Mouse (Mus musculus): ENCODE data around the gene Oasl2. TPM values are rescaled to one million over a fixed set of nuclear protein-coding genes. Genes with fewer than 3 reads are reported as not detected.
A peak's percentile ranks its signal among the peaks of the same experiment; 100 is the strongest.

Gene Oasl2
- polyA plus RNA-seq, 1 experiment from 2014 or later, result 7.3 TPM

DNA sequence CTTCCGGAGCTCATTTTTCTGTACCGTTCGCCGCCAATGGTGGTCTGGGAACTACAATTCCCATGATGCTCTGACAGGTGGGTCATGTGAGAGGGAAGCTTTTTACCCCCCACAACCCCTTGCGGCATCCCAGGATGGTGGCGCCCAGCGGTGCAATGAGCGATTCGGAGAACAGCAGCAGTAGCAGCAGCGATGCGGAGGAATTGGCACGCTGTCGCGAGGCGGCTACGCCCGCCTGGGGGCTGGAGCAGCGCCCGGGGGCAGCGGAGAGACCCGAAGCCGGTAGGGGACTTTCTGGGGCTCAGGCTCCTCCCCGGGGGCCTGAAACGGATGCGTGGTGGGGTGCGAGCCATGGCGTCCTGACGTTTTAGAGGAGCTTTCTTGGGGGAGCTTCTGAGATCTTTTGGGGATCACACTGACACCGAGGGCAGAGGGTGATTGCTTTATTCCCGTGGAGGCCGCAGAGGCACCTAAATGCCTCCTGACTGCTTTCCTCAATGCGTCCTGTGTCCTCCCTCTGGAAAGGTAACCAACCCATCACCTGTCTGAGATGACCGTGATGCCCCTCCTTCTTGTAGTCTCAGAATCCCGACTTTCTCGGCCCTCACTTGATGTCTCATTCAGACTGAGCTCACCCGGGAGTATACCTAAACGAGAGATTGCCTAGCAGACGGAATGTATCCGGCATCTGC is 45.5 kb downstream of the Oasl2 start, which contains the start of gene 2210016L21Rik:
Gene 2210016L21Rik, plus strand, starts transcription at position 85 of the 692 bp plus-strand sequence.
- peak within 1 kb of the TSS; percentile 94 for H3K4me3 ChIP-seq
- H3K27me3 ChIP-seq, result no peaks in the 10 kb centered on the region
- peaks cover 16% of the 10 kb centered on the region for H3K36me3 ChIP-seq
- peak within 1 kb of the TSS; percentile 96 for H3K9ac ChIP-seq
- 2% methylated on average over 39 of the region's 39 CpGs for WGBS
- peak within 1 kb of the TSS; percentile 88 for H3K4me2 ChIP-seq
- H3K9me3 ChIP-seq (replicated peaks), result no peaks in the 10 kb centered on the region
- peak; percentile 92 for ATAC-seq (replicated peaks; ENCODE audit: insufficient number of reproducible peaks, insufficient read depth, low FRiP score, low read depth)
- peaks cover 6% of the 10 kb centered on the region for H3K4me1 ChIP-seq (replicated peaks)
- peak within 1 kb of the TSS; percentile 86 for H3K27ac ChIP-seq

DNA sequence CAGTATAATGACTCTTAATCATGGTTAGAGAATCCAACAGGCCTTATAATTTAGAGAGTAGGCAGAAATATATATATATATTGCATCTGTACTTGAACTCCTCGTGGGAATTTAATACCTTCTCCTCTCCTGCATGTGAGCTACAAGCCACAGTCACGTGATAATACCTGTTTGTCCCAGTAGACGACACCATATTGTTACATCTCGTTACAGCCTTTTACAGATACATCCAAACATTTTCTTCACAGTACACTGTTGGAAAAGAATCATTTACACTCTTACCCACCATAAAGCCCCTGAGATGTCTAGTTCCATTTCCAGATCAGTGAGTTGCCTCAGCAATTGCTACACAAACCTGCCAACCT is 46.0 kb downstream of the Oasl2 start:
- peak overlapping the region; percentile 88 for H3K4me2 ChIP-seq
- no peaks in the 10 kb centered on the region for H3K27me3 ChIP-seq
- H3K4me3 ChIP-seq, result peak overlapping the region; percentile 94
- no peak overlapping the region for H3K27ac ChIP-seq
- no peak for ATAC-seq (replicated peaks; ENCODE audit: insufficient number of reproducible peaks, insufficient read depth, low FRiP score, low read depth)
- peak overlapping the region; percentile 96 for H3K9ac ChIP-seq
- H3K36me3 ChIP-seq, result peaks cover 22% of the 10 kb centered on the region
- H3K9me3 ChIP-seq (replicated peaks), result no peaks in the 10 kb centered on the region
- 51% methylated on average over 4 of the region's 4 CpGs for WGBS
- peaks cover 6% of the 10 kb centered on the region for H3K4me1 ChIP-seq (replicated peaks)

DNA sequence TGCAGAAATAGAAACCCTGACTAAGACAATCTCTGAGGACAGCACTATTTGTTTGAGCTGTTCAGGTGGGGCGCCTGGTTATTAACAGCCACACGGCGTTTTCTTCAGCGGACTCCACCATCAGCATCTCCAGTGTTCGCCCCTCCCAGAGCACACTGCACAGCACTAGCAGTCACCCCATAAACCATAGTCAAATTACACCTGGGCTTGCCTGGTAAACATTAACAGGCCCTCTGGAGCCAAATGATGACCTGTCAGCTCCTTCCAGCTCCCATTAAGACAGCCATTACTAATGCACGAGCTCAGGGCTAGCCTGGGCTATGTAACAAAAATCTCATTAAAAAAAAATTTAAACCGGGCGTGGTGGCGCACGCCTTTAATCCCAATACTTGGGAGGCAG is 48.3 kb downstream of the Oasl2 start:
- ATAC-seq (replicated peaks; ENCODE audit: insufficient number of reproducible peaks, insufficient read depth, low FRiP score, low read depth), result no peak
- Histone ChIP-seq H3K4me3 (no peak overlapping the region), H3K9ac (no peak overlapping the region), H3K27me3 (no peaks in the 10 kb centered on the region), H3K4me1 (replicated peaks) (peaks cover 18% of the 10 kb centered on the region), H3K27ac (no peak overlapping the region), H3K9me3 (replicated peaks) (no peaks in the 10 kb centered on the region), H3K4me2 (no peak overlapping the region), H3K36me3 (peaks cover 30% of the 10 kb centered on the region)
- 92% methylated on average over 10 of the region's 10 CpGs for WGBS

DNA sequence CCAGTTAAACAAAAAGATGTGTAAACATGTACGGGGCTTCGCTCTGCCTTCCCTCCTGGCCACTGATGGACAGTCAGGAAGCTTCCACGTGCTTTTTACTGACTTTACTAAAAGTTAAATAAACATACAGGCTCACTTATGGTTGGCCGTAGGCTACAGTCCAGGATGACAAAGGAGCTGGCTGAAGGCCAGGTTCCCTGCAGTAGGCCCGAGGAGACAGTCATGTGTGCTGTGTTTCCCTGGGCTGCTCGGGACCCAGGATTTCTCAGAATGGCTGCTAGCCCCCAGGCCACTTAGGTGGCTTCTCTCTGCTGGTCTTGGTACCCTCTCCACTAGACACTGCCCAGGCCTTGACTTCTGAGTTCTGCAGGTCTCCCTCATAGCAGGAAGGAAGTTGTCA is 52.2 kb downstream of the Oasl2 start:
- peak; percentile 28; the same call in 1 of the 2 replicates for ATAC-seq (replicated peaks; ENCODE audit: insufficient number of reproducible peaks, insufficient read depth, low FRiP score, low read depth)
- peaks cover 11% of the 10 kb centered on the region for H3K4me1 ChIP-seq (replicated peaks)
- no peak overlapping the region for H3K9ac ChIP-seq
- H3K27me3 ChIP-seq, result no peaks in the 10 kb centered on the region
- H3K4me3 ChIP-seq, result no peak overlapping the region
- WGBS, result 32% methylated on average over 6 of the region's 6 CpGs
- H3K4me2 ChIP-seq, result no peak overlapping the region
- peaks cover 30% of the 10 kb centered on the region for H3K36me3 ChIP-seq
- H3K27ac ChIP-seq, result no peak overlapping the region
- H3K9me3 ChIP-seq (replicated peaks), result no peaks in the 10 kb centered on the region

DNA sequence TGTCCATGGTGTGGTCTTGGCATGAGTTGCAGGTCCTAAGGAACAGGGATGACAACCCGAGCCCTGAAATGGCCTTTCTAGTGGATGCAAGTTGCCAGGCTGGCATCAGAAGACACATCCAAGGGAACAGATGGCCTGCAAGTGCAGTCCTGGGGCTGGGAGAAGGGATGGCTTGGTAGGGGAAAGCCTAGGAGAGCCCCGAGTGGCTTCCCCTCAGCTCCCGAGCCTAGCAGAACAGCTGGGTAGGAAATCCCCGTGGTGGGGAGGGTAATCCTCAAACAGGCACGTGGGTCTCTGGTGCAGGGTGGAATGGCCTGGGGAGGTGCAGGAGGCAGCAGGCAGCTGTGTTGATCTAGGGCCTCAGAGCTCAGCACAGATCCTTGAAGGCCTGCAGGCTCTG is 52.6 kb downstream of the Oasl2 start:
- H3K4me2 ChIP-seq, result no peak overlapping the region
- no peak overlapping the region for H3K4me3 ChIP-seq
- no peak overlapping the region for H3K9ac ChIP-seq
- no peak overlapping the region for H3K27ac ChIP-seq
- H3K27me3 ChIP-seq, result no peaks in the 10 kb centered on the region
- no peaks in the 10 kb centered on the region for H3K9me3 ChIP-seq (replicated peaks)
- H3K4me1 ChIP-seq (replicated peaks), result peaks cover 11% of the 10 kb centered on the region
- ATAC-seq (replicated peaks; ENCODE audit: insufficient number of reproducible peaks, insufficient read depth, low FRiP score, low read depth), result no peak; the same call in 1 of the 2 replicates
- WGBS, result 57% methylated on average over 5 of the region's 5 CpGs
- peaks cover 30% of the 10 kb centered on the region for H3K36me3 ChIP-seq

DNA sequence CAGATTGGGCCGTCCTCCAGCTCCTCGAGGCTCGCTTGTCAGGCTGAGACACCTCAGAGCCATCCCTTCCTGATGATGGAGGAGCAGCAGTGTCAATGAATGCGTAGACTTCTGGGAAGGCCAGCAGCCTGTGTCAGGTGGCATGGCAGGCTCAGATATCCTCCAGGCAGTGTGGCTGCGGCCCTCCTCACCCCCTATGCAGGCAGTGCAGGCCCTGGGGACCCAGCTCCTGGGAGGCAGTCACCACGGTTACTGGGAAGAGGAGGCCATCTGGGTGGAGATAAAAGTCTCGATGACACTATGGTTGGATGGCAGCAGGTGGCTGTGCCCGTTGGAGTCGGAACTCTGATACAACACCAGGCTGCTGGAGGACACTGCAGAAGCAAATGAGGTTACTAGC is 53.1 kb downstream of the Oasl2 start:
- 83% methylated on average over 9 of the region's 9 CpGs for WGBS
- peaks cover 30% of the 10 kb centered on the region for H3K36me3 ChIP-seq
- ATAC-seq (replicated peaks; ENCODE audit: insufficient number of reproducible peaks, insufficient read depth, low FRiP score, low read depth), result no peak; the same call in 1 of the 2 replicates

DNA sequence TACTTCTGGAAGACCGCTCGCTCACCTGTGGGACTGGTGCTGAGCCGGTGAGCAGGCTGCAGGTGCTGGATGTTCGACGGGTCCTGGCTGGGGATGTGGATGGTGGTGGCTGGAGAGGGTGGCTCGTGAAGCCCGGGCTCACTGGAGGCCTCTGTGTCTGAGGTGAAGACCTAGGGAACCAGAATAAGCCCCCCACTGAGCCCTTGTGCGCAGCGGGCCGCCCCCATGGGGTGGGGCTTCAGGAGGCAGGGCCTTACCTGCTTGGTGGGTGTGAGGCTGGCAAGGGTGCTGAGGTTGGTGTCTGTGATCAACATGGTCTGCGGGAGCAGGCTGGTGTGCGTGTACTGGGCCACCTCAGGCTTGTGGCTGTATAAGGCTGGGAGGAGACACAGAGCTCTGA is 53.9 kb downstream of the Oasl2 start:
- H3K4me2 ChIP-seq, result no peak overlapping the region
- no peak overlapping the region for H3K9ac ChIP-seq
- H3K4me1 ChIP-seq (replicated peaks), result peaks cover 11% of the 10 kb centered on the region
- ATAC-seq (replicated peaks; ENCODE audit: insufficient number of reproducible peaks, insufficient read depth, low FRiP score, low read depth), result no peak
- WGBS, result 70% methylated on average over 12 of the region's 12 CpGs
- no peaks in the 10 kb centered on the region for H3K9me3 ChIP-seq (replicated peaks)
- peaks cover 29% of the 10 kb centered on the region for H3K36me3 ChIP-seq
- H3K27me3 ChIP-seq, result no peaks in the 10 kb centered on the region
- H3K27ac ChIP-seq, result no peak overlapping the region
- H3K4me3 ChIP-seq, result no peak overlapping the region

More for the DNA sequence above, 53.1 kb downstream of the Oasl2 start:
- Histone ChIP-seq H3K27ac (no peak overlapping the region), H3K9ac (no peak overlapping the region), H3K4me2 (no peak overlapping the region), H3K27me3 (no peaks in the 10 kb centered on the region), H3K9me3 (replicated peaks) (no peaks in the 10 kb centered on the region), H3K4me3 (no peak overlapping the region), H3K4me1 (replicated peaks) (peaks cover 11% of the 10 kb centered on the region)

DNA sequence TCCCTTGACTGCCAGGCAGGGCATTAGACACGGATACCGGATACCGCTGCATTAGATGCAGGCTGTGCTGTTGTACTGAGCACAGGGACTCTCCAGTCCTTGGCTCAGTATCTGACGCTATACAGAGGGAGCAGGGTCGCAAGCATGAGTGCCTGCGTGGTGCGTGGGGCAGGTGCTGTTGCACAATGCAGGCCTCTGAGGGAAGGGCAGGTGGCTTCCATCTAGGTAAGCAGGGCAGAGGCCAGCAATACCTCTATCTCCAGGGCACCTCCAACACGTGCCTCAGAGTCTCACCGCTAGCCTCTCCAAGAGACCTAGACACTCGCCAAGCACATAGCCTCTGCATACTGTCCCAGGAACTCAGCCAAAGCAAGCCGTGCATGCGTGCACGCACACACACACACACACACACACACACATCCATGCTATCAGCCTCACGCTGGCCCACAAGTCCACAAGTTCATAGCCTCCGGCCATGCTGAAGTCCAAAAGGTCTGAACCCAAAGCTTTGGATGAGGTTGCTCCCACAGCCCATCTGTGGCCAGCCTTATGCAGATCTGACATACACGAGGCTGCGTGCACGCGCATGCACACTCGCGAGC is 54.6 kb downstream of the Oasl2 start:
- Histone ChIP-seq H3K27me3 (no peaks in the 10 kb centered on the region), H3K36me3 (peaks cover 22% of the 10 kb centered on the region), H3K4me1 (replicated peaks) (peaks cover 11% of the 10 kb centered on the region), H3K9me3 (replicated peaks) (no peaks in the 10 kb centered on the region), H3K4me3 (no peak overlapping the region), H3K27ac (no peak overlapping the region), H3K9ac (no peak overlapping the region), H3K4me2 (no peak overlapping the region)
- WGBS, result 76% methylated on average over 21 of the region's 21 CpGs
- ATAC-seq (replicated peaks; ENCODE audit: insufficient number of reproducible peaks, insufficient read depth, low FRiP score, low read depth), result no peak

DNA sequence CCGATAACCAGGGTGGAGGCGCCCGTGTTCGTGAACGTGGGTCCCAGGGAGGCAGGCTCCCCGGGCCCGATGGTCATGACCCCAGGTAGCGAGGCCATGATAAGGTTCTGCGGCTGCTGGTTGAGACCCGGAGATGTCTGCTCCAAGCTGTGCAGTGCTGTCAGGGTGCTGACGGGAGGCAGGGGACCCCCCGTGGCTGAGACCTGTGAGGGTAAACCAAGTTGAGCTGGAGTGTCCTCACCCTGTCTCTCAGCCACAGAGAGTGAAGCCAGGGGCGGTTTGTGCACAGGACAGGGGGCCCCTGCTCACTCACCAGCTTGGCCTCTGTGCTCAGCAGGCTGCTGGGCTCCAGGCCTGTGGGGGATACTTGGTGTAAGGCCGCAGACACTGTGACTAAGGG is 56.6 kb downstream of the Oasl2 start:
- Histone ChIP-seq H3K4me1 (replicated peaks) (peaks cover 11% of the 10 kb centered on the region), H3K9ac (no peak overlapping the region), H3K36me3 (peaks cover 3% of the 10 kb centered on the region; the same call in 1 of the 2 replicates), H3K9me3 (replicated peaks) (no peaks in the 10 kb centered on the region), H3K4me3 (no peak overlapping the region), H3K4me2 (no peak overlapping the region), H3K27me3 (no peaks in the 10 kb centered on the region), H3K27ac (no peak overlapping the region)
- WGBS, result 70% methylated on average over 14 of the region's 14 CpGs
- ATAC-seq (replicated peaks; ENCODE audit: insufficient number of reproducible peaks, insufficient read depth, low FRiP score, low read depth), result no peak

DNA sequence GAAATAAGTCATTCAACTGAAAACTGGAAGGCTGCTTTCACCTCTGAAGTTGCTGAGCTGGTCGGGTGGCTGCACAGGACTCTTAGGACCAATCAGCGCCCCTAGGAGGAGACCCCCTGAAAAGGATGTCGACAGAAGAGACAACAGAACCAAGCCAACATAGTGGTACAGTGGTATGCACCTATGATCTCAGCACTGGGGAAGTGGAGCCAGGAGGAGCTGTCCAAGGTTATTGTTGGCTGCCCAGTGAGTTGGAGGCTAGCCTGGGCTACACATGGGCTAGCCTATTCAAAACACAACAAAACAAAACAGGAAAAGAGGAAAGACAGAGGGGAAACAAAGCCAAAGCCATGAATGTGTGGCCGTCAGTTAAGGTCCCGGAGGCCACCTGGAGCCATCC is 61.3 kb downstream of the Oasl2 start:
- no peak for ATAC-seq (replicated peaks; ENCODE audit: insufficient number of reproducible peaks, insufficient read depth, low FRiP score, low read depth)
- Histone ChIP-seq H3K27ac (no peak overlapping the region), H3K9ac (no peak overlapping the region), H3K4me3 (no peak overlapping the region), H3K4me1 (replicated peaks) (no peaks in the 10 kb centered on the region), H3K9me3 (replicated peaks) (no peaks in the 10 kb centered on the region), H3K4me2 (no peak overlapping the region), H3K27me3 (no peaks in the 10 kb centered on the region), H3K36me3 (no peaks in the 10 kb centered on the region)
- 75% methylated on average over 5 of the region's 5 CpGs for WGBS

Measured in heart, embryonic 15.5 days (tissue).